Mouse (Mus musculus) heart, postnatal 14 days (tissue): ENCODE results near the gene Lamc1. TPM values are rescaled to one million over a fixed set of nuclear protein-coding genes. Genes with fewer than 3 reads are reported as not detected.

ENCODE experiments used
- DNase-seq, 2 experiments: peaks; one replicate each; pipeline ENCODE4 v3.0.0; 2021 to 2022
- intact Hi-C: fragments of 180-260 bp; cut with DNase I; formaldehyde crosslinking; loops from one replicate; pipeline ENCODE4 v1.15.1; 2025
- total RNA-seq, 2 experiments: library from RNA; stranded (reverse); gene quantifications; 2 replicates each; pipeline ENCODE4 v1.2.3; 2021

Lamc1 gene
- total RNA-seq, 2 experiments from 2014 or later = 303 to 323 TPM

GRCm38 (mm10) chr1:153333296-153334121 is 923 bp upstream of the Lamc1 start:
- peak; percentile 38 to 57 for DNase-seq
- intact Hi-C loops = loop anchor here (2.0 to 5.0 kb wide), 3 partner anchors 17 to 231 kb away; no protein-coding TSS in a partner anchor

- intact Hi-C loops = loop anchor here (2.0 to 5.0 kb wide), 3 partner anchors 55 to 230 kb away; no protein-coding TSS in a partner anchor
- peak; percentile 62 to 63 for DNase-seq
Measured at GRCm38 (mm10) chr1:153331796-153332443, 666 bp downstream of the Lamc1 start.

- intact Hi-C loops = loop anchor here (2.0 to 5.0 kb wide), 3 partner anchors 56 to 229 kb away; no protein-coding TSS in a partner anchor
Measured at GRCm38 (mm10) chr1:153331206-153331605, 1.4 kb downstream of the Lamc1 start.

GRCm38 (mm10) chr1:153329306-153329705 is 3.3 kb downstream of the Lamc1 start:
- intact Hi-C loops = no loop called here
- no peak for DNase-seq

More at GRCm38 (mm10) chr1:153331206-153331605, 1.4 kb downstream of the Lamc1 start:
- DNase-seq = no peak

GRCm38 (mm10) chr1:153327063-153327462 is 5.5 kb downstream of the Lamc1 start:
- no peak for DNase-seq
- intact Hi-C loops = no loop called here

- intact Hi-C loops = no loop called here
- no peak for DNase-seq
Measured at GRCm38 (mm10) chr1:153326226-153326625, 6.4 kb downstream of the Lamc1 start.

GRCm38 (mm10) chr1:153321404-153321803 is 11.2 kb downstream of the Lamc1 start:
- DNase-seq = no peak
- intact Hi-C loops = no loop called here

- no peak for DNase-seq
Measured at GRCm38 (mm10) chr1:153320554-153321147, 11.9 kb downstream of the Lamc1 start.

GRCm38 (mm10) chr1:153320121-153320520 is 12.5 kb downstream of the Lamc1 start:
- DNase-seq = no peak
- intact Hi-C loops = no loop called here

More at GRCm38 (mm10) chr1:153320554-153321147, 11.9 kb downstream of the Lamc1 start:
- intact Hi-C loops = no loop called here

- DNase-seq = no peak
- intact Hi-C loops = no loop called here
Measured at GRCm38 (mm10) chr1:153318741-153319140, 13.8 kb downstream of the Lamc1 start.

- no peak for DNase-seq
- intact Hi-C loops = no loop called here
Measured at GRCm38 (mm10) chr1:153318287-153318686, 14.3 kb downstream of the Lamc1 start.

- no peak for DNase-seq
Measured at GRCm38 (mm10) chr1:153317486-153318260, 14.9 kb downstream of the Lamc1 start.

GRCm38 (mm10) chr1:153316956-153317355 is 15.6 kb downstream of the Lamc1 start:
- intact Hi-C loops = no loop called here
- no peak for DNase-seq

More at GRCm38 (mm10) chr1:153317486-153318260, 14.9 kb downstream of the Lamc1 start:
- intact Hi-C loops = no loop called here

- intact Hi-C loops = no loop called here
- DNase-seq = no peak
Measured at GRCm38 (mm10) chr1:153316286-153316685, 16.3 kb downstream of the Lamc1 start.

GRCm38 (mm10) chr1:153315121-153315520 is 17.5 kb downstream of the Lamc1 start:
- intact Hi-C loops = no loop called here
- peak in 1 of 2 experiments; percentile 44 for DNase-seq

- intact Hi-C loops = no loop called here
- DNase-seq = no peak
Measured at GRCm38 (mm10) chr1:153312992-153313391, 19.6 kb downstream of the Lamc1 start.

GRCm38 (mm10) chr1:153310190-153310589 is 22.4 kb downstream of the Lamc1 start:
- intact Hi-C loops = no loop called here

GRCm38 (mm10) chr1:153309310-153309709 is 23.3 kb downstream of the Lamc1 start:
- DNase-seq = no peak
- intact Hi-C loops = loop anchor here (5.0 kb wide), 1 partner anchor 72 kb away; no protein-coding TSS in a partner anchor

More at GRCm38 (mm10) chr1:153310190-153310589, 22.4 kb downstream of the Lamc1 start:
- no peak for DNase-seq

GRCm38 (mm10) chr1:153308915-153309296 is 23.7 kb downstream of the Lamc1 start:
- DNase-seq = peak in 1 of 2 experiments; percentile 37
- intact Hi-C loops = loop anchor here (5.0 kb wide), 1 partner anchor 72 kb away; no protein-coding TSS in a partner anchor
